Mouse (Mus musculus) limb, embryonic 15.5 days (tissue): ENCODE results near the gene Pnma1. TPM values are rescaled to one million over a fixed set of nuclear protein-coding genes. Genes with fewer than 3 reads are reported as not detected.

Experiments used
- ATAC-seq: fragments of 200-750 bp; cut with Nextera tagmentation; 2 replicates; pipeline ENCODE4 v1.8.0; 2017; ENCODE audit warnings: low read depth, moderate TSS enrichment; ENCODE audit not compliant: insufficient number of reproducible peaks, low FRiP score, low TSS enrichment
- H3K27ac ChIP-seq: fragments of 300-500 bp; sonication (generic); 2 replicates; pipeline ENCODE4 v1.5.1; 2015; ENCODE audit warnings: moderate library complexity, mild to moderate bottlenecking, inconsistent platforms
- H3K27me3 ChIP-seq: fragments of 300-500 bp; sonication (generic); 2 replicates; pipeline ENCODE4 v1.6.1; 2015; ENCODE audit warnings: inconsistent platforms
- H3K36me3 ChIP-seq: fragments of 300-500 bp; sonication (generic); 2 replicates; pipeline ENCODE4 v1.6.1; 2015; ENCODE audit warnings: inconsistent platforms
- H3K4me1 ChIP-seq: fragments of 300-500 bp; sonication (generic); 2 replicates; pipeline ENCODE4 v1.6.1; 2015; ENCODE audit warnings: inconsistent platforms
- H3K4me2 ChIP-seq: fragments of 300-500 bp; sonication (generic); 2 replicates; pipeline ENCODE4 v1.6.1; 2015; ENCODE audit warnings: mild to moderate bottlenecking, inconsistent platforms
- H3K4me3 ChIP-seq: fragments of 300-500 bp; sonication (generic); 2 replicates; pipeline ENCODE4 v1.5.1; 2015; ENCODE audit warnings: mild to moderate bottlenecking, inconsistent platforms
- H3K9ac ChIP-seq: fragments of 300-500 bp; sonication (generic); 2 replicates; pipeline ENCODE4 v1.6.1; 2015; ENCODE audit warnings: inconsistent platforms
- H3K9me3 ChIP-seq: fragments of 300-500 bp; sonication (generic); 2 replicates; pipeline ENCODE4 v1.6.1; 2016; ENCODE audit warnings: inconsistent platforms
- WGBS: fragments of 180-500 bp; shearing (Covaris S2); methylation state at CpG from one replicate; pipeline ENCODE4 v1.1.7; 2015; 5-methylcytosine and 5-hydroxymethylcytosine counted together
- polyA plus RNA-seq: library from polyadenylated mRNA; unstranded; fragments of >200 nt; fragmentation: Nextera tagmentation; extraction: Ambion mirVana; gene quantifications from 2 replicates; pipeline ENCODE4 v1.2.1, GENCODE M21; 2015

Gene Pnma1
- polyA plus RNA-seq, 1 experiment from 2014 or later: 0.93 TPM

GRCm38 (mm10) chr12:84149971-84150370 is 1.7 kb upstream of the Pnma1 start:
- 90% methylated on average over 15 of the region's 15 CpGs for WGBS
- no peaks in the 10 kb centered on the region for H3K9me3 ChIP-seq
- H3K4me2 ChIP-seq: no peak overlapping the region
- peaks cover 21% of the 10 kb centered on the region for H3K4me1 ChIP-seq
- H3K9ac ChIP-seq: no peak overlapping the region
- H3K27ac ChIP-seq: no peak overlapping the region
- H3K27me3 ChIP-seq: no peaks in the 10 kb centered on the region
- H3K4me3 ChIP-seq: no peak overlapping the region
- no peak for ATAC-seq
- H3K36me3 ChIP-seq: peaks cover 36% of the 10 kb centered on the region

DNA sequence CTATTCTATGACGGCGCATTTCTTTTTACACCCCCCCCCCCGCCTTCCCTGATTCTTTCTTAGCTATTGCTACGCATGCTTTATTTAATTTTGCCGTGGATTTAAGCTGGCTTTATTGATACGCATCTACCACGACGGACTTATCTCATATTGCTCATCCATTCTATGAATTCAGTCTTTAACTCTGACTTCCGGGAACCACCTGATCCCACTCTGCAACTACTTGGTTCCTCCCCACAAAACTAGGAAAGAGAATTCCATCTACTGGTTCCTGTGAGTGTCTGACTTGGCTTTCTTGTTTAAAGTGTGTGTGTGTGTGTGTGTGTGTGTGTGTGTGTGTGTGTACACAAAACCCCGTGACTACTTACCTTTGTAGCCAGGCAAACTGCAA is 328 bp upstream of the Pnma1 start:
- Histone ChIP-seq H3K36me3 (peaks cover 27% of the 10 kb centered on the region), H3K4me3 (peak overlapping the region; percentile 52), H3K9me3 (no peaks in the 10 kb centered on the region), H3K4me1 (peaks cover 21% of the 10 kb centered on the region), H3K27ac (no peak overlapping the region; the same call in 1 of the 2 replicates), H3K27me3 (no peaks in the 10 kb centered on the region), H3K4me2 (peak overlapping the region; percentile 83), H3K9ac (peak overlapping the region; percentile 37)
- ATAC-seq: no peak
- WGBS: 17% methylated on average over 10 of the region's 10 CpGs

DNA sequence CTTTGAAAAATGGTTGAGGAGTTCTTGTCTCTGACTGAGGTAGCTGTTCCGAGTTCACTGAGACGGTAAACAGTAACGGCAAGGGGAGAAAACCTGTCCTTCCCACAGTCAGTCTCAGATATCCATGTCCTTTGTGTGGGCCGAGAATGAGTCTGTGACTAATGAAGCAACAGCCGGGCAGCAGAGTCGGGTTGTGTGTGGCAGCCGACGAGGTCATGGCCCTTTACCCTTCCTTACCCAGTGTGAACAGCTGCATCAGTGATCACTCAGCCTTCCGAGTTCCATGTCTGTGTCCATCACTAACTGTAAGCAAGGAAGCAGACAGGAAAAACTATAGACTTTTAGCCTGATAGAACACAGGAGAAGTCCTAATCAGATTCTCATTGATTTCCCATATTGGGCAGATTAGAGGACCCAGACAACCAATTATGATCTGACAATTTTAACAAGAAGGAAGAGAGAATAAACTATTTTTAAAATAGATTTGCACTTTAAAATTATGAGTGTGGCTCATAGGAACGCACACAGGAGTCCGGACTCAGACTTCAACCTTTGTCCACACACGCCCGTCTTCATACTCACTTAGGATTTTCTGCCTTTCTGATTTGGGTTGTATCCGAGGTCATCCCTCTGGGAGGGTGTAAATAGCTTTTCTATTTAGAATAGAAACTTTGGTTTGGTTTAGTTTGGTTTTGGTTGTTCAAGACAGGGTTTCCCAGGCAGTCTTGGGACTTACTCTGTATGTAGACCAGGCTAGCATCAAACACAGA is 5.8 kb downstream of the Pnma1 start:
- 0 out of 2 replicates have a peak, but pooled peaks have one; percentile 58 for ATAC-seq
- Histone ChIP-seq H3K27me3 (no peaks in the 10 kb centered on the region), H3K4me3 (no peak overlapping the region), H3K9ac (no peak overlapping the region), H3K4me2 (no peak overlapping the region), H3K9me3 (no peaks in the 10 kb centered on the region), H3K36me3 (peaks cover 30% of the 10 kb centered on the region), H3K27ac (no peak overlapping the region), H3K4me1 (no peaks in the 10 kb centered on the region)
- 65% methylated on average over 14 of the region's 14 CpGs for WGBS

DNA sequence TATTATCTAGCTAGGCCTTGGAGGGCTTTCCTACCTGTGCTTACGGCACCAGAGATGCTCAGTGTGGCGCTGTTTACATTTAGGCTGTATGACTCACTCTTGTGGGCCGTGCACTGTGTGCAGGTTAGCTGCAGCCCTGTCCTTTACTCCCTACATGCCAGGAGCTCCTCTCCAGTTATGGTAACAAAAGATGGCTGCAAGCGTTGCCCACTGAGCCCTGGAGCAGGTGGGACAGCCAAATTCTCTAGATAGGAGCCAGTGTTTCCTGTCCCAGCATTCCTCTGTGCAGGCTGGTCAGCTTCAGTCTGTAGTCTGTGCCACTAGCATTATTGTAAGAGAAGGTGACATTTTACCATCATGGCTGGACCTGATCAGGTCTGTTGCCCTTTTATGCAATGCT is 7.0 kb downstream of the Pnma1 start:
- H3K9me3 ChIP-seq: no peaks in the 10 kb centered on the region
- H3K4me1 ChIP-seq: no peaks in the 10 kb centered on the region
- peaks cover 37% of the 10 kb centered on the region for H3K36me3 ChIP-seq
- ATAC-seq: no peak
- no peak overlapping the region for H3K9ac ChIP-seq
- no peak overlapping the region for H3K4me2 ChIP-seq
- H3K4me3 ChIP-seq: no peak overlapping the region
- no peaks in the 10 kb centered on the region for H3K27me3 ChIP-seq
- H3K27ac ChIP-seq: no peak overlapping the region
- 85% methylated on average over 4 of the region's 4 CpGs for WGBS

- no peaks in the 10 kb centered on the region for H3K27me3 ChIP-seq
- no peaks in the 10 kb centered on the region for H3K9me3 ChIP-seq
- H3K4me3 ChIP-seq: no peak overlapping the region
- H3K36me3 ChIP-seq: peaks cover 46% of the 10 kb centered on the region
- 63% methylated on average over 4 of the region's 4 CpGs for WGBS
- ATAC-seq: no peak
- no peak overlapping the region for H3K9ac ChIP-seq
- H3K4me1 ChIP-seq: no peaks in the 10 kb centered on the region
- H3K4me2 ChIP-seq: no peak overlapping the region
- no peak overlapping the region for H3K27ac ChIP-seq
Observed at GRCm38 (mm10) chr12:84140135-84140534, 8.2 kb downstream of the Pnma1 start.

DNA sequence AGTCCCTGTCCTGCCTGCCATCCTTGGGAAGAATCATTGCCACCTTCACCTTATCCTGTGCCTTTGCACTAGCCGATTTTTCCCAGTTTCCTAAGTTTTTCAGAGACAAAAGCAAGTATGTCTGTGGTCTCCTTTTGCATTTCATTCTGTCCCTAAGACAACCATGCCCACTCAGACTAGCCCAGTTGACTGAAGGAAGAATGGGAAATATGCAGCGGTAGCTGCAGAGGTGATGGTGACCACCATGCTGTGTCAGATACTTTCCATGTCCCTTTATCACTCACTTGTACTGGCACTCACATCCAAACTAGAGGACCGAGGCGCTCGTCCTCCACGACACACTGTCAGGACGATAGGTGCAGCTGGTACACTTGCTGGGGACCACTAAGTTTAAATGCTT is 11.2 kb downstream of the Pnma1 start:
- no peaks in the 10 kb centered on the region for H3K27me3 ChIP-seq
- H3K27ac ChIP-seq: no peak overlapping the region
- 99% methylated on average over 7 of the region's 7 CpGs for WGBS
- peaks cover 42% of the 10 kb centered on the region for H3K36me3 ChIP-seq
- no peaks in the 10 kb centered on the region for H3K9me3 ChIP-seq
- H3K4me3 ChIP-seq: no peak overlapping the region
- no peak for ATAC-seq
- no peak overlapping the region for H3K9ac ChIP-seq
- no peak overlapping the region for H3K4me2 ChIP-seq
- H3K4me1 ChIP-seq: no peaks in the 10 kb centered on the region

GRCm38 (mm10) chr12:84132265-84132664 is 16.0 kb downstream of the Pnma1 start:
- Histone ChIP-seq H3K27me3 (no peaks in the 10 kb centered on the region), H3K4me3 (no peak overlapping the region), H3K27ac (no peak overlapping the region), H3K4me1 (no peaks in the 10 kb centered on the region), H3K9ac (no peak overlapping the region), H3K36me3 (peaks cover 45% of the 10 kb centered on the region), H3K9me3 (no peaks in the 10 kb centered on the region), H3K4me2 (no peak overlapping the region)
- WGBS: 60% methylated on average over 3 of the region's 3 CpGs
- no peak for ATAC-seq

DNA sequence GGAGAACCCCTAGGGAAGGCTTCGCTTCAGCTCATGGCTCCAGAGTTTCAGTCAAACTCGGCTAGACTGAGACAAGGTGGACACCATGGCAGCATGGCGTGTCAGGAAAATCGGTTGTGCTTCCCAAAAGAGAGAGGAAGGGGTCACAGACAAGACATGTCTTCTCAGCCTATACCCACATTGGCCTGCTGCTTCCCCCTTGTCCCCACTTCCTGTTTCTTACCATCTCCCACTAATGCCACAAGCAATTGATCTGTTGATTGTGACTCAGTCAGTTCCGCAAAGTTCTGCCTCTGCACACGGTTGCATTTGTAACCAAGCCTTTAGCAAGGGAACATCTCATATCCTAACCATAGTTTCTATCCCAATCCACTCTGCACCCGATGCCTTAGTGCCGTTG is 18.4 kb downstream of the Pnma1 start:
- H3K27me3 ChIP-seq: no peaks in the 10 kb centered on the region
- WGBS: 87% methylated on average over 8 of the region's 8 CpGs
- no peak overlapping the region for H3K4me2 ChIP-seq
- no peak overlapping the region for H3K4me3 ChIP-seq
- H3K9ac ChIP-seq: no peak overlapping the region
- H3K4me1 ChIP-seq: no peaks in the 10 kb centered on the region
- no peak overlapping the region for H3K27ac ChIP-seq
- ATAC-seq: no peak
- no peaks in the 10 kb centered on the region for H3K9me3 ChIP-seq
- peaks cover 28% of the 10 kb centered on the region for H3K36me3 ChIP-seq

GRCm38 (mm10) chr12:84128576-84128975 is 19.7 kb downstream of the Pnma1 start:
- ATAC-seq: no peak
- H3K9me3 ChIP-seq: no peaks in the 10 kb centered on the region
- no peak overlapping the region for H3K4me2 ChIP-seq
- no peak overlapping the region for H3K4me3 ChIP-seq
- no peak overlapping the region for H3K9ac ChIP-seq
- H3K4me1 ChIP-seq: no peaks in the 10 kb centered on the region
- H3K27ac ChIP-seq: no peak overlapping the region
- no peaks in the 10 kb centered on the region for H3K27me3 ChIP-seq
- WGBS: 86% methylated on average over 6 of the region's 6 CpGs
- H3K36me3 ChIP-seq: peaks cover 28% of the 10 kb centered on the region

DNA sequence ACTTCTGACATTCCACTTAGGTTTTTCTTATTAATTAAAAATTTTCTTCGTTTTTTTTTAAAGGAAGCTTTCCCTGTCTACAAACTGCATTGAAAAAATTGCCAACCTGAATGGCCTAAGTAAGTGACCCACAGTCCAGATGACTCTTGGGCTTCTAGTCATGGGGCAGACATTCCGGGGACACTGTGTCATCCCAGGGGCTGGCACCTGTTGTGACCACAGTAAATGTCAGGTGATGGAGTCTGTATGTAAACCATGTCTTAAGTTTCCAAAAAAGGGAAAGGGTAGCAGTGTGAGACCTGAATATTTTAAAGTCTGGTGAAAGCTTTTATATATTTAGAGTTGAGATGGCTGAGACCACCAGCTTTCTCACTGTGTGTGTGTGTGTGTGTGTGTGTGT is 21.4 kb downstream of the Pnma1 start:
- Histone ChIP-seq H3K4me1 (no peaks in the 10 kb centered on the region), H3K36me3 (peaks cover 25% of the 10 kb centered on the region), H3K9ac (no peak overlapping the region), H3K4me2 (no peak overlapping the region), H3K27me3 (no peaks in the 10 kb centered on the region), H3K4me3 (no peak overlapping the region), H3K9me3 (no peaks in the 10 kb centered on the region), H3K27ac (no peak overlapping the region)
- no peak for ATAC-seq
- 77% methylated on average over 2 of the region's 2 CpGs for WGBS

DNA sequence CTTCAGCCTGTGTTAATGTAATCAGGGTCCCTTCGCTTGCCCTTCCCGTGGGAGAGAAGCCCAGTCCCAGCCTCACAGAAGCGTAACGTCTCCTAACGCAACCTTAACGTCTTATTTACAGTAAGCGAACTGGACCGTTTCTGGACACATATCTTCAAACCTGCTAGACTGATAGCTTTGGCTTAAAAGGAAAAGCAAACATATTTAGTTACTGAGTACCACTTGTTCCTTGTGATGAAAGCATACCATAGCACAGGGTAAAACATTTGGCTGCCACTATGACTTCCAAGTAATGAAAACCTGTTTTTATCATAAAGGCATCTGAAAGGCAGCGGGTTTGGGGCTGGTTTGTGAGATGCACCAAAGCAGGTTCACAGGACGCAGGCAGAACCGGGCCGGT is 22.4 kb downstream of the Pnma1 start:
- 74% methylated on average over 12 of the region's 12 CpGs for WGBS
- Histone ChIP-seq H3K4me1 (no peaks in the 10 kb centered on the region), H3K9me3 (no peaks in the 10 kb centered on the region), H3K27ac (no peak overlapping the region), H3K4me2 (no peak overlapping the region), H3K36me3 (peaks cover 23% of the 10 kb centered on the region), H3K27me3 (no peaks in the 10 kb centered on the region), H3K9ac (no peak overlapping the region), H3K4me3 (no peak overlapping the region)
- no peak for ATAC-seq

DNA sequence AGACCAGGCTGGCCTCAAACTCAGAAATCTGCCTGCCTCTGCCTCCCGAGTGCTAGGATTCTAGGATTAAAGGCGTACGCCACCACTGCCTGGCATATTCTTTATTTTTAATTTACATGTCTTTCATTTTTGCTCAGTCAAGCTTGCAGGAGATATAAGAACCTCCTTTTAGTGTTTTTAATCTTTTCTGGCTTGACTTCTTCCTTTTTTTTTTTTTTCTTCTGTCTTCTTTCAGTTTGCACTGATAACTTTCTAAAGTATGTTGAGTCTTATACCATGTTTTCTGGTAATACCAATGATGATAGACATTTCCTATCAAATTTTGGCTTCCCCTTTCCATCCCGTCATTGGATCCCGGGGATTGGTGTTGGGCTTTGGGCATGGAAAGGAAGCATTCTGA is 28.7 kb downstream of the Pnma1 start:
- 97% methylated on average over 5 of the region's 5 CpGs for WGBS
- no peaks in the 10 kb centered on the region for H3K9me3 ChIP-seq
- H3K4me1 ChIP-seq: peaks cover 8% of the 10 kb centered on the region; the same call in 1 of the 2 replicates

More for the DNA sequence above, 28.7 kb downstream of the Pnma1 start:
- no peak for ATAC-seq
- no peak overlapping the region for H3K4me3 ChIP-seq
- no peak overlapping the region for H3K9ac ChIP-seq
- no peaks in the 10 kb centered on the region for H3K36me3 ChIP-seq
- no peak overlapping the region for H3K27ac ChIP-seq
- H3K27me3 ChIP-seq: no peaks in the 10 kb centered on the region
- H3K4me2 ChIP-seq: no peak overlapping the region
